Mouse (Mus musculus): ENCODE data around the gene Rnf123.

Gene Rnf123

GRCm38 (mm10) chr9:108104766-108105548 is 21.8 kb upstream of the Rnf123 start:
- peak; percentile 71 for DNase-seq (ENCODE audit: extremely low read depth, low read depth)

- no peak for DNase-seq (ENCODE audit: extremely low read depth, low read depth)
Observed at GRCm38 (mm10) chr9:108099619-108100018, 16.5 kb upstream of the Rnf123 start.

GRCm38 (mm10) chr9:108095949-108096712 is 13.0 kb upstream of the Rnf123 start:
- DNase-seq (ENCODE audit: extremely low read depth, low read depth), result no peak

GRCm38 (mm10) chr9:108095518-108095917 is 12.4 kb upstream of the Rnf123 start:
- peak; percentile 65 for DNase-seq (ENCODE audit: extremely low read depth, low read depth)

- peak; percentile 73 for DNase-seq (ENCODE audit: extremely low read depth, low read depth)
Observed at GRCm38 (mm10) chr9:108094998-108095411, 11.9 kb upstream of the Rnf123 start.

GRCm38 (mm10) chr9:108094184-108094941 is 11.2 kb upstream of the Rnf123 start, which contains the start of gene Apeh:
Gene Apeh, minus strand, starts transcription at chr9:108094606.
- DNase-seq (ENCODE audit: extremely low read depth, low read depth), result peak; percentile 85

GRCm38 (mm10) chr9:108093586-108093985 is 10.4 kb upstream of the Rnf123 start:
- DNase-seq (ENCODE audit: extremely low read depth, low read depth), result no peak

- no peak for DNase-seq (ENCODE audit: extremely low read depth, low read depth)
Observed at GRCm38 (mm10) chr9:108090611-108091120, 7.5 kb upstream of the Rnf123 start.

- no peak for DNase-seq (ENCODE audit: extremely low read depth, low read depth)
Observed at GRCm38 (mm10) chr9:108085261-108085660, 2.1 kb upstream of the Rnf123 start.

GRCm38 (mm10) chr9:108083561-108083960 is 415 bp upstream of the Rnf123 start:
- no peak for DNase-seq (ENCODE audit: extremely low read depth, low read depth)

- DNase-seq (ENCODE audit: extremely low read depth, low read depth), result no peak
Observed at GRCm38 (mm10) chr9:108082549-108082948, 597 bp downstream of the Rnf123 start.

GRCm38 (mm10) chr9:108080168-108080567 is 3.0 kb downstream of the Rnf123 start, which contains the start of gene Mst1:
Gene Mst1, plus strand, starts transcription at chr9:108080436.
- peak; percentile 81 for DNase-seq (ENCODE audit: extremely low read depth, low read depth)

- DNase-seq (ENCODE audit: extremely low read depth, low read depth), result no peak
Observed at GRCm38 (mm10) chr9:108073141-108073930, 9.8 kb downstream of the Rnf123 start.

GRCm38 (mm10) chr9:108072481-108072924 is 10.6 kb downstream of the Rnf123 start:
- DNase-seq (ENCODE audit: extremely low read depth, low read depth), result no peak

GRCm38 (mm10) chr9:108071801-108072200 is 11.3 kb downstream of the Rnf123 start:
- DNase-seq (ENCODE audit: extremely low read depth, low read depth), result no peak

- no peak for DNase-seq (ENCODE audit: extremely low read depth, low read depth)
Observed at GRCm38 (mm10) chr9:108069529-108069928, 13.6 kb downstream of the Rnf123 start.

- DNase-seq (ENCODE audit: extremely low read depth, low read depth), result no peak
Observed at GRCm38 (mm10) chr9:108069007-108069406, 14.1 kb downstream of the Rnf123 start.

GRCm38 (mm10) chr9:108067900-108068299 is 15.2 kb downstream of the Rnf123 start:
- peak; percentile 65 for DNase-seq (ENCODE audit: extremely low read depth, low read depth)

- DNase-seq (ENCODE audit: extremely low read depth, low read depth), result no peak
Observed at GRCm38 (mm10) chr9:108067199-108067598, 15.9 kb downstream of the Rnf123 start.

- peak; percentile 26 for DNase-seq (ENCODE audit: extremely low read depth, low read depth)
Observed at GRCm38 (mm10) chr9:108065491-108066011, 17.6 kb downstream of the Rnf123 start.
